Mouse (Mus musculus): ENCODE measurements at regions not wholly inside any gene's neighbourhood (a gene's known extent, or its start where the extent isn't known, plus 50 kb on each side); places are given as distances from the start of the nearest gene placed in this dataset.

GRCm38 (mm10) chr10:99388986-99389385, 126.0 kb downstream of the Dusp6 start:
- no peak for TF ChIP-seq CTCF (IDR thresholded peaks at IDR 0.05; ENCODE audit: low read depth, low read length)
- no peak for TF ChIP-seq GATA1 (IDR thresholded peaks at IDR 0.05; ENCODE audit: borderline replicate concordance, low read length)
- no peak for TF ChIP-seq TAL1 (conservative IDR thresholded peaks at IDR 0.05; ENCODE audit: low read depth, low read length)
